Mouse (Mus musculus) midbrain, embryonic 10.5 days (tissue): ENCODE results near the gene Jph2. TPM values are rescaled to one million over a fixed set of nuclear protein-coding genes. Genes with fewer than 3 reads are reported as not detected.

ENCODE experiments used
- DNase-seq: peaks from one replicate; pipeline ENCODE4 v3.0.0-alpha.2; 2017; ENCODE audit warnings: low spot score
- H3K27ac ChIP-seq: fragments of 300-500 bp; sonication (generic); replicated peaks from 2 replicates; pipeline ENCODE4 v1.5.1; 2016; ENCODE audit warnings: mild to moderate bottlenecking
- H3K27me3 ChIP-seq: fragments of 300-500 bp; sonication (generic); 2 replicates; pipeline ENCODE4 v1.6.1; 2016; ENCODE audit warnings: low read depth, mild to moderate bottlenecking; ENCODE audit not compliant: poor library complexity, severe bottlenecking
- H3K36me3 ChIP-seq: fragments of 300-500 bp; sonication (generic); 2 replicates; pipeline ENCODE4 v1.6.1; 2016; ENCODE audit warnings: mild to moderate bottlenecking, moderate library complexity
- H3K4me1 ChIP-seq: fragments of 300-500 bp; sonication (generic); 2 replicates; pipeline ENCODE4 v1.6.1; 2016
- H3K4me3 ChIP-seq: fragments of 300-500 bp; sonication (generic); 2 replicates; pipeline ENCODE4 v1.5.1; 2016; ENCODE audit warnings: mild to moderate bottlenecking, moderate library complexity
- H3K9me3 ChIP-seq: fragments of 300-500 bp; sonication (generic); replicated peaks from 2 replicates; pipeline ENCODE4 v1.6.1; 2016; ENCODE audit warnings: mild to moderate bottlenecking
- WGBS: fragments of 180-500 bp; shearing (Covaris S2); methylation state at CpG from one replicate; pipeline ENCODE4 v1.1.7; 2016; 5-methylcytosine and 5-hydroxymethylcytosine counted together
- polyA plus RNA-seq: library from polyadenylated mRNA; unstranded; fragments of >200 nt; fragmentation: Nextera tagmentation; extraction: Ambion mirVana; gene quantifications from 2 replicates; pipeline ENCODE4 v1.2.1, GENCODE M21; 2016

Jph2 gene
- polyA plus RNA-seq, 1 experiment from 2014 or later = 0.59 TPM

DNA sequence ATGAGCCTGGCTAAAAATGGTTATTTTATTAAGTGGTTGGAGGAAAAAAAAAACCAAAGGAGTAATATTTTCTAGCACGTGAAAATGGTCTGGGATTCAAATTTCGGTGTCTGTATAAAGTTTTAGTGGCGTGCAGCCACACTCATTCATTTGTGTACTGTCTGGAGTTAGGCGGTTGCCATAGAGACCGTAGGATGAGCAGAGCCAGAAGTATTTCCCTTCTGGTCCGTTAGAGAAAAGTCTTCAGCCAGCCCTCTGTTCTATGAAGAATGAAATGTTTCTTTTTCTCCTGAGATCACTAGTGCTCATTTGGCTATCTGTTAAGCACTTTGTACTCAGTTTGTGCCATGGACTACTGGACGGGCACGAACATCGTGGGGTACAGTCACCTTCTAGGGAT, 48.4 kb downstream of the Jph2 start:
- WGBS = 79% methylated on average over 9 of the region's 9 CpGs
- Histone ChIP-seq H3K4me1 (peaks cover 30% of the 10 kb centered on the region), H3K9me3 (no peaks in the 10 kb centered on the region), H3K4me3 (no peak overlapping the region), H3K27me3 (no peaks in the 10 kb centered on the region; the same call in 1 of the 2 replicates), H3K36me3 (no peaks in the 10 kb centered on the region), H3K27ac (no peak overlapping the region)
- DNase-seq = no peak

DNA sequence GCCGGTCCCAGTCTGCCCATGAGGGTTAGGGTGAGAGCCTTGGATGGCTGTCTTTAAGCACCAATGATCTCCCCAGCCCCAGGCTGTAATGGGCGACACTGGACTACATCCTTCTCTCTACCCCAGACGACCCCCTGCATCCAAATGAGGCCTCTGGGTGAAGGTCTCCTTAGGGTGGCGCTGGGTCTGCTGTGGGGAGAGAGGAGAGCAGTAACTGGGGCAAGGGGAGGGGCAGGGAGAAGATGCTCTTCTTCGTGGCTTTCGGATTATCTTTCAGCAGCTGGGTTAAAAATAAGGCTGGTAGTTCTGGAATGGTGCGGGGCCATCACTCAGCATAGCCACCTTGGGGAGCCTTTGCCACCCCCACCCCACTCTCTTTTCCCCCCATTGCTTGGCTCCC, 49.1 kb downstream of the Jph2 start:
- 82% methylated on average over 7 of the region's 7 CpGs for WGBS
- no peaks in the 10 kb centered on the region for H3K9me3 ChIP-seq
- no peak overlapping the region for H3K4me3 ChIP-seq
- peak overlapping the region; percentile 42; the same call in 1 of the 2 replicates for H3K27ac ChIP-seq
- H3K27me3 ChIP-seq = no peaks in the 10 kb centered on the region; the same call in 1 of the 2 replicates
- DNase-seq = no peak
- peaks cover 25% of the 10 kb centered on the region for H3K4me1 ChIP-seq
- no peaks in the 10 kb centered on the region for H3K36me3 ChIP-seq

GRCm38 (mm10) chr2:163347517-163348184, 50.1 kb downstream of the Jph2 start:
- Histone ChIP-seq H3K27me3 (no peaks in the 10 kb centered on the region; the same call in 1 of the 2 replicates), H3K9me3 (no peaks in the 10 kb centered on the region), H3K4me1 (peaks cover 23% of the 10 kb centered on the region), H3K4me3 (no peak overlapping the region), H3K36me3 (no peaks in the 10 kb centered on the region), H3K27ac (no peak overlapping the region)
- WGBS = 84% methylated on average over 8 of the region's 8 CpGs
- DNase-seq = no peak

- peaks cover 23% of the 10 kb centered on the region for H3K4me1 ChIP-seq
- no peak overlapping the region for H3K4me3 ChIP-seq
- no peak for DNase-seq
- 82% methylated on average over 11 of the region's 11 CpGs for WGBS
- no peaks in the 10 kb centered on the region for H3K36me3 ChIP-seq
- no peak overlapping the region for H3K27ac ChIP-seq
- peaks cover 2% of the 10 kb centered on the region for H3K27me3 ChIP-seq
- H3K9me3 ChIP-seq = no peaks in the 10 kb centered on the region
Measured at GRCm38 (mm10) chr2:163346497-163346896, 51.3 kb downstream of the Jph2 start.

GRCm38 (mm10) chr2:163344976-163345660, 52.7 kb downstream of the Jph2 start:
- H3K36me3 ChIP-seq = no peaks in the 10 kb centered on the region
- H3K4me3 ChIP-seq = no peak overlapping the region
- H3K9me3 ChIP-seq = no peaks in the 10 kb centered on the region
- H3K27me3 ChIP-seq = peaks cover 16% of the 10 kb centered on the region
- peaks cover 23% of the 10 kb centered on the region for H3K4me1 ChIP-seq
- no peak overlapping the region for H3K27ac ChIP-seq
- no peak for DNase-seq
- 80% methylated on average over 13 of the region's 13 CpGs for WGBS

DNA sequence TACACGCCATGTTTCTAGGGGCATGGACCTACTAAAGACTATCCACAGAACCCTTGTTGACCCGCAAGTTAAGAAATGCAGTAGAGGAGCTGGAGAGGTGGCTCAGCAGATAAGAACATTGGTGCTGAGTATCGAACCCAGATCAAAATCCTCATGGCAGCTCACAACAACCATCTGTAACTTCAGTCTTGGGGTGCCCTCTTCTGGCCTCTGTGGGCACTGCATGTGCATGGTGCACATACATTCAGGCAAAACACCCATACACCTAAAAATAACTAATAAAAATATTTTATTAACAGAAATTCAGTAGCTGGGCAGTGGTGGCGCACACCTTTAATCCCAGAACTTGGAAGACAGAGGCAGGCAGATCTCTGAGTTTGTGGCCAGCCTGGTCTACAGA, 54.1 kb downstream of the Jph2 start:
- DNase-seq = peak; percentile 53
- H3K27me3 ChIP-seq = peaks cover 31% of the 10 kb centered on the region
- no peaks in the 10 kb centered on the region for H3K36me3 ChIP-seq
- no peak overlapping the region for H3K27ac ChIP-seq
- H3K9me3 ChIP-seq = no peaks in the 10 kb centered on the region
- no peak overlapping the region for H3K4me3 ChIP-seq
- peaks cover 22% of the 10 kb centered on the region for H3K4me1 ChIP-seq
- 86% methylated on average over 4 of the region's 4 CpGs for WGBS

DNA sequence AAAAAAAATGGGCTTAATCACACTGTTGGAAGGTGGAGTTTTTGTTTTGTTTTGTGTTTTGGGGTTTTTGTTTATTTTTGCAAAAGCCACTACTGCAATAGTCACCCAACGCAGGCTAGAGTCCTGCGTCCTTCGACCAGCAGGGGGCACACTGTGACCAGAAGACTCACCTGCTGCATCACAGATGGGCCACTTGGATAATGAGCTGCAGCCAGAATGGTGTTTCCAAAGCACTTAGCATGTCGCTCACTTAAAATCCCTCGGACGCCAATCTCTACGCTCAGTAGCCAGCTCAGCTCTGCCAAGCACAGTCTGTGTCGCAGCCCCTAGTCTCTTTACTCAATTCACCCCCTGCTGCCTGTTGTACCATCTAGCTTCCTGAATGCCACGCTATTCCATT, 57.5 kb downstream of the Jph2 start:
- peak; percentile 67 for DNase-seq
- no peak overlapping the region for H3K4me3 ChIP-seq
- H3K9me3 ChIP-seq = no peaks in the 10 kb centered on the region
- H3K4me1 ChIP-seq = peaks cover 20% of the 10 kb centered on the region
- no peaks in the 10 kb centered on the region for H3K36me3 ChIP-seq
- H3K27ac ChIP-seq = no peak overlapping the region
- WGBS = 36% methylated on average over 9 of the region's 9 CpGs
- H3K27me3 ChIP-seq = peaks cover 63% of the 10 kb centered on the region

DNA sequence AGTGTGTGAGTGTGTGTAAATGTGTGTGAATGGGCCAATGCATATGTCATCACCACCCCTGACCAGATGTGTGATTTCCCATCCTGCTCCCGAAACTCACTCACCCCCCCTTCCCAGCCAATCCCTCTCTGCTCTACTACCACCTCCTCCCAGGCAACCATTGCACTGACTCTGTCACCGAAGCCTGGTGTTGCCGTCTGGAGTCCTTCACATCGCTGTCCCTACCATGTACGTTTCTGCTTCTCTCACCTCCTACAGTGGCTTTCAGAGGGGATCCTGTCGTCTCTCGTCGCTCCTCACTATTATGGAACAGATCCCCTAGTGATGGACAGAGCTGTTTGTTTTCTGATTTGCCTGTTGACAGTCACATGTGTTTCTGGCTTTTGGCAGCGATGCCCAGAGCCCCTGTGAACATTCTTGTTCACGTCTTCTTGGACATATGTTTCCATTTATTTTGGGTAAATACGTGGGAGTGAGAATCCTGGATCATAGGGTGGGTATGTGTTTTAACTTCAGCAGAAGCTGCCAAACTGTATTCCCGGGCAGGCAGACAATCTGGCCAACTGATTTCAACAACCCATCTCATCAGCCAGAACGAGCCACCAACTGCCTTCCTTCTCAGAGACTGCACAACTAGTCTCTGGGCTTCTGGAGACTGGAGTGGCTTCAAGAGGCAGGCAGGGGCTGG, 65.3 kb downstream of the Jph2 start:
- no peak for DNase-seq
- no peaks in the 10 kb centered on the region for H3K9me3 ChIP-seq
- H3K36me3 ChIP-seq = 0 out of 2 replicates have a peak, but pooled peaks cover 5% of the 10 kb centered on the region
- no peak overlapping the region for H3K4me3 ChIP-seq
- no peak overlapping the region for H3K27ac ChIP-seq
- H3K27me3 ChIP-seq = peaks cover 25% of the 10 kb centered on the region
- peaks cover 14% of the 10 kb centered on the region for H3K4me1 ChIP-seq
- WGBS = 78% methylated on average over 13 of the region's 13 CpGs

DNA sequence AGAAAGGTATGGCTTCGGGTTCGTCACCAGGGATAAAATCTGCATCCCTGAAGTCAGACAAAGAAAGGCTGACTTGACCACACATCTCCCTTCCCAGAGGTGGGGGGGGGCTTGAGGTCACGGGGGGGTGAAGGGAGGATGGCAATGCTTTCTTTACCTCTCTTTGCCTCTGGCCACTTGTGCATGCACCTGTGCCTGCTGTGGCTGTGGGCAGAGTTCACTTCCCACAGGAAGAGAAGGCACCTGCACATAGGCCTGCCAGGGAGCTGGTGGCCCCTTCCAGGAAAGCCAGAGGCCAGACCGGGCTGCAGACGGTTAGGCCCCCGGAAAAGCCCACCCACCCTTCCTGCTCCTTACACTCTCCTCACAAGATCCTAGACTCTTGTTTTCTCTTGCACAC, 66.4 kb downstream of the Jph2 start:
- Histone ChIP-seq H3K27ac (no peak overlapping the region), H3K36me3 (peaks cover 15% of the 10 kb centered on the region), H3K27me3 (peaks cover 14% of the 10 kb centered on the region), H3K4me3 (no peak overlapping the region), H3K9me3 (no peaks in the 10 kb centered on the region), H3K4me1 (peaks cover 7% of the 10 kb centered on the region; the same call in 1 of the 2 replicates)
- DNase-seq = no peak
- WGBS = 74% methylated on average over 6 of the region's 6 CpGs

- no peak for DNase-seq
- H3K36me3 ChIP-seq = peaks cover 22% of the 10 kb centered on the region
- no peak overlapping the region for H3K27ac ChIP-seq
- H3K4me3 ChIP-seq = no peak overlapping the region
- no peaks in the 10 kb centered on the region for H3K9me3 ChIP-seq
- peaks cover 7% of the 10 kb centered on the region; the same call in 1 of the 2 replicates for H3K4me1 ChIP-seq
- WGBS = 35% methylated on average over 7 of the region's 7 CpGs
- 0 out of 2 replicates have a peak, but pooled peaks cover 8% of the 10 kb centered on the region for H3K27me3 ChIP-seq
Measured at GRCm38 (mm10) chr2:163330742-163331141, 67.1 kb downstream of the Jph2 start.

- 55% methylated on average over 1 of the region's 1 CpGs for WGBS
- H3K9me3 ChIP-seq = no peaks in the 10 kb centered on the region
- no peak for DNase-seq
- no peak overlapping the region for H3K4me3 ChIP-seq
- H3K27me3 ChIP-seq = no peaks in the 10 kb centered on the region
- H3K4me1 ChIP-seq = no peaks in the 10 kb centered on the region
- peaks cover 96% of the 10 kb centered on the region for H3K36me3 ChIP-seq
- no peak overlapping the region for H3K27ac ChIP-seq
Measured at GRCm38 (mm10) chr2:163323163-163323562, 74.6 kb downstream of the Jph2 start.

DNA sequence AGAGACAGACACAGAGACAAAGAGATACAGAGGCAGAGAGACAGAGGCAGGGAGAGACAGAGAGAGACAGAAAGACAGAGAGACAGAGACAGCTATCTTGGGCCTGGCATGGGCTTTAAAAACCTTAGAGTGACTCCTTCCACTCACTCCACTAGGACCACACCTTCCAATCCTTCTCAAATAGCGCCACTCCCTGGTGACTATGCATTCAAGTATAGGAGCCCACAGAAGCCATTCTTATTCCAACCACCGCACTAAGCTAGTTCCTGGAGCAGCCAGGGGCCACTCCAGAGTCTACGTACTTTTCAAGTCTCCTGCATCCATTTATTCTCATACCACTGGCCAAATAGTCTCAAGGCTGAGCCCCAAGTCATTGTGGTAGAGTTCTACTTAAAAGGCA, 79.0 kb downstream of the Jph2 start:
- Histone ChIP-seq H3K4me1 (no peaks in the 10 kb centered on the region), H3K27ac (no peak overlapping the region), H3K9me3 (no peaks in the 10 kb centered on the region), H3K4me3 (no peak overlapping the region), H3K36me3 (peaks cover 99% of the 10 kb centered on the region), H3K27me3 (no peaks in the 10 kb centered on the region)
- 90% methylated on average over 3 of the region's 3 CpGs for WGBS
- DNase-seq = no peak

- Histone ChIP-seq H3K4me3 (no peak overlapping the region), H3K27me3 (no peaks in the 10 kb centered on the region), H3K9me3 (no peaks in the 10 kb centered on the region), H3K36me3 (peaks cover 89% of the 10 kb centered on the region), H3K27ac (no peak overlapping the region), H3K4me1 (no peaks in the 10 kb centered on the region)
- DNase-seq = no peak
- WGBS = 82% methylated on average over 4 of the region's 4 CpGs
Measured at GRCm38 (mm10) chr2:163317281-163317680, 80.5 kb downstream of the Jph2 start.
